Mouse (Mus musculus) intestine, embryonic 14.5 days (tissue): ENCODE measurements at regions not wholly inside any gene's neighbourhood (a gene's known extent, or its start where the extent isn't known, plus 50 kb on each side); places are given as distances from the start of the nearest gene placed in this dataset.

Experiments used
- ATAC-seq: fragments of 200-750 bp; cut with Nextera tagmentation; replicated peaks from 2 replicates; pipeline ENCODE4 v1.8.0; 2017; ENCODE audit warnings: low read depth, moderate number of reproducible peaks, moderate TSS enrichment, moderate library complexity; ENCODE audit not compliant: low FRiP score, low TSS enrichment
- DNase-seq: peaks from one replicate; pipeline ENCODE4 v3.0.0-alpha.2; 2018; ENCODE audit warnings: low spot score
- H3K27ac ChIP-seq: fragments of 300-500 bp; sonication (generic); 2 replicates; pipeline ENCODE4 v1.5.1; 2014; ENCODE audit warnings: low read depth, mild to moderate bottlenecking, control low read depth
- H3K27me3 ChIP-seq: fragments of 300-500 bp; sonication (generic); replicated peaks from 2 replicates; pipeline ENCODE4 v1.6.1; 2014; ENCODE audit warnings: low read length, control low read depth; ENCODE audit not compliant: control insufficient read depth, insufficient read depth
- H3K36me3 ChIP-seq: fragments of 300-500 bp; sonication (generic); 2 replicates; pipeline ENCODE4 v1.6.1; 2014; ENCODE audit warnings: low read length, control low read depth; ENCODE audit not compliant: control insufficient read depth, insufficient read depth
- H3K4me1 ChIP-seq: fragments of 300-500 bp; sonication (generic); replicated peaks from 2 replicates; pipeline ENCODE4 v1.6.1; 2014; ENCODE audit warnings: low read length, control low read depth, mixed read lengths; ENCODE audit not compliant: control insufficient read depth, insufficient read depth
- H3K4me2 ChIP-seq: fragments of 300-500 bp; sonication (generic); 2 replicates; pipeline ENCODE4 v1.6.1; 2014; ENCODE audit warnings: low read length
- H3K4me3 ChIP-seq: fragments of 300-500 bp; sonication (generic); 2 replicates; pipeline ENCODE4 v1.5.1; 2014; ENCODE audit warnings: low read depth, low read length, control low read depth, mixed read lengths
- H3K9ac ChIP-seq: fragments of 300-500 bp; sonication (generic); 2 replicates; pipeline ENCODE4 v1.6.1; 2014; ENCODE audit warnings: mild to moderate bottlenecking, low read length
- H3K9me3 ChIP-seq: fragments of 300-500 bp; sonication (generic); 2 replicates; pipeline ENCODE4 v1.6.1; 2016; ENCODE audit warnings: low read length, control low read depth; ENCODE audit not compliant: control insufficient read depth
- WGBS: fragments of 180-500 bp; shearing (Covaris S2); extraction: QIAGEN DNeasy Blood & Tissue Kit; methylation state at CpG from one replicate; pipeline ENCODE4 v1.1.7; 2014; 5-methylcytosine and 5-hydroxymethylcytosine counted together

- Histone ChIP-seq H3K4me3 (no peak overlapping the region), H3K27ac (no peak overlapping the region), H3K9ac (no peak overlapping the region), H3K9me3 (no peaks in the 10 kb centered on the region), H3K27me3 (no peaks in the 10 kb centered on the region), H3K36me3 (no peaks in the 10 kb centered on the region), H3K4me1 (no peaks in the 10 kb centered on the region), H3K4me2 (no peak overlapping the region)
- ATAC-seq (no peak), DNase-seq (no peak)
- WGBS, result 79% methylated on average over 3 of the region's 3 CpGs
Measured at GRCm38 (mm10) chr7:89046405-89047217, 357.4 kb downstream of the Tmem135 start.

- H3K9ac ChIP-seq, result no peak overlapping the region
- WGBS, result 58% methylated on average over 1 of the region's 1 CpGs
- no peaks in the 10 kb centered on the region for H3K4me1 ChIP-seq
- no peak overlapping the region for H3K27ac ChIP-seq
- H3K9me3 ChIP-seq, result no peaks in the 10 kb centered on the region
- no peaks in the 10 kb centered on the region for H3K36me3 ChIP-seq
- H3K4me3 ChIP-seq, result no peak overlapping the region
- no peaks in the 10 kb centered on the region for H3K27me3 ChIP-seq
- DNase-seq (no peak), ATAC-seq (no peak)
- no peak overlapping the region for H3K4me2 ChIP-seq
Measured at GRCm38 (mm10) chr7:89042977-89043376, 361.0 kb downstream of the Tmem135 start.

GRCm38 (mm10) chr7:89041287-89041686, 362.7 kb downstream of the Tmem135 start:
- H3K9me3 ChIP-seq, result no peaks in the 10 kb centered on the region
- 60% methylated on average over 5 of the region's 5 CpGs for WGBS
- no peaks in the 10 kb centered on the region for H3K36me3 ChIP-seq
- H3K4me3 ChIP-seq, result no peak overlapping the region
- H3K27ac ChIP-seq, result no peak overlapping the region
- ATAC-seq (no peak), DNase-seq (no peak)
- no peaks in the 10 kb centered on the region for H3K27me3 ChIP-seq
- no peak overlapping the region for H3K9ac ChIP-seq
- H3K4me1 ChIP-seq, result no peaks in the 10 kb centered on the region
- H3K4me2 ChIP-seq, result no peak overlapping the region

GRCm38 (mm10) chr7:89040139-89040538, 363.9 kb downstream of the Tmem135 start:
- Histone ChIP-seq H3K9me3 (no peaks in the 10 kb centered on the region), H3K4me3 (no peak overlapping the region), H3K4me2 (no peak overlapping the region), H3K36me3 (no peaks in the 10 kb centered on the region), H3K27ac (no peak overlapping the region), H3K9ac (no peak overlapping the region), H3K4me1 (no peaks in the 10 kb centered on the region), H3K27me3 (no peaks in the 10 kb centered on the region)
- ATAC-seq (no peak), DNase-seq (no peak)
- WGBS, result 34% methylated on average over 6 of the region's 6 CpGs

- H3K4me1 ChIP-seq, result no peaks in the 10 kb centered on the region
- no peak overlapping the region for H3K27ac ChIP-seq
- ATAC-seq, result no peak
Measured at GRCm38 (mm10) chr7:89035138-89035996, 368.7 kb downstream of the Tmem135 start.

GRCm38 (mm10) chr7:89023230-89024030, 380.6 kb downstream of the Tmem135 start:
- WGBS, result 82% methylated on average over 3 of the region's 3 CpGs
- no peaks in the 10 kb centered on the region for H3K27me3 ChIP-seq

More at GRCm38 (mm10) chr7:89035138-89035996, 368.7 kb downstream of the Tmem135 start:
- DNase-seq, result no peak
- H3K9ac ChIP-seq, result no peak overlapping the region
- no peaks in the 10 kb centered on the region for H3K27me3 ChIP-seq
- 79% methylated on average over 2 of the region's 2 CpGs for WGBS
- no peak overlapping the region for H3K4me2 ChIP-seq
- H3K9me3 ChIP-seq, result no peaks in the 10 kb centered on the region
- H3K4me3 ChIP-seq, result no peak overlapping the region
- no peaks in the 10 kb centered on the region for H3K36me3 ChIP-seq

GRCm38 (mm10) chr7:88998815-88999392, 405.1 kb downstream of the Tmem135 start:
- ATAC-seq (no peak), DNase-seq (no peak)
- Histone ChIP-seq H3K4me2 (no peak overlapping the region), H3K27me3 (no peaks in the 10 kb centered on the region), H3K27ac (no peak overlapping the region), H3K4me3 (no peak overlapping the region), H3K36me3 (no peaks in the 10 kb centered on the region), H3K9ac (no peak overlapping the region), H3K4me1 (no peaks in the 10 kb centered on the region), H3K9me3 (no peaks in the 10 kb centered on the region)
- 90% methylated on average over 4 of the region's 4 CpGs for WGBS

More at GRCm38 (mm10) chr7:89023230-89024030, 380.6 kb downstream of the Tmem135 start:
- Histone ChIP-seq H3K4me2 (no peak overlapping the region), H3K4me1 (no peaks in the 10 kb centered on the region), H3K27ac (no peak overlapping the region), H3K9ac (no peak overlapping the region), H3K9me3 (no peaks in the 10 kb centered on the region), H3K4me3 (no peak overlapping the region), H3K36me3 (no peaks in the 10 kb centered on the region)
- ATAC-seq (no peak), DNase-seq (no peak)

- no peaks in the 10 kb centered on the region for H3K4me1 ChIP-seq
- H3K4me2 ChIP-seq, result no peak overlapping the region
- H3K9me3 ChIP-seq, result no peaks in the 10 kb centered on the region
- DNase-seq, result no peak
- WGBS, result 79% methylated on average over 3 of the region's 3 CpGs
- H3K27ac ChIP-seq, result no peak overlapping the region
- no peak for ATAC-seq
- H3K4me3 ChIP-seq, result no peak overlapping the region
- H3K27me3 ChIP-seq, result no peaks in the 10 kb centered on the region
- H3K9ac ChIP-seq, result no peak overlapping the region
- no peaks in the 10 kb centered on the region for H3K36me3 ChIP-seq
Measured at GRCm38 (mm10) chr7:88997815-88998477, 406.1 kb downstream of the Tmem135 start.
